Mouse (Mus musculus): ENCODE results near the gene Birc2.

Gene Birc2

DNA sequence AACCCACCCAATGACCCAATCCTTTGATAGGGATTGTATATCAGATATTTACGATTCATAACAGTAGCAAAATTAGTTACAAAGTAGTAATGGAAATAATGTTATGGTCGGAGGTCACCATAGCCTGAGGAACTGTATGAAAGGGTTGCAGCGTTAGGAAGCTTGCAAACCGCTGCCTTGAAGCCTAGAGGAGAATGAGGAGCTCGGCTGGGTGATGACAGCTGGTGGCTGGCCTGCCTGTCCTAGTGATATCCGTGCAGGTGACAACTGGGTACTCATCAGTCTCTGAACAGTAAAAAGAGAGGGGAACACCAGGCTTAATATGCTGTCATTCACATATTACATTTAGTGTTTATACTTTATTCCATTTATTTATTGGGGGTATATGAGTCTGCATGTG, 48.5 kb downstream of the Birc2 start:
- DNase-seq (ENCODE audit: extremely low read depth, insufficient read length, low spot score), result no peak

GRCm38 (mm10) chr9:7786086-7786485, 50.8 kb downstream of the Birc2 start:
- no peak for DNase-seq (ENCODE audit: extremely low read depth, insufficient read length, low spot score)

DNA sequence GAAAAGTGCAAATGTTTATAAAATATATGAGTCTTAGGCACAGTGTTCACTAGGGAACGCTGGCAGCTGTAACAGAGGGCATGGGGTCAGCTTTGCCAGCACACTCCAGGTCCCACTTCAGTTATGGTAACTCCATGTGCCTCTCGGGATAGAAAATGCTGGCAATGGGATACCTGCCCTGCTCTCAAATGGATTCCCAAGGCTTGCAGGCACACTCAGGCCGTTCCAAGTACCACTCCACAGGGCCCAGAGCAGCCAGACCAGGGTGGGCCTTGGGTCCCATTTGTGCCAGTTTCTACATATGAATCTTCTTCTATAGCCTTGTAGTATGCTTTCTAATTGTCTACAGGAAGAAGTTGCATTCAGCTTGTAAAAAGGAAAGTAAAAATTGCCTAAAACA, 51.5 kb downstream of the Birc2 start:
- no peak for DNase-seq (ENCODE audit: extremely low read depth, insufficient read length, low spot score)

GRCm38 (mm10) chr9:7784615-7785012, 52.2 kb downstream of the Birc2 start:
- no peak for DNase-seq (ENCODE audit: extremely low read depth, insufficient read length, low spot score)

- DNase-seq (ENCODE audit: extremely low read depth, insufficient read length, low spot score), result no peak
These were observed 52.8 kb downstream of the Birc2 start for GRCm38 (mm10) chr9:7783823-7784614.

DNA sequence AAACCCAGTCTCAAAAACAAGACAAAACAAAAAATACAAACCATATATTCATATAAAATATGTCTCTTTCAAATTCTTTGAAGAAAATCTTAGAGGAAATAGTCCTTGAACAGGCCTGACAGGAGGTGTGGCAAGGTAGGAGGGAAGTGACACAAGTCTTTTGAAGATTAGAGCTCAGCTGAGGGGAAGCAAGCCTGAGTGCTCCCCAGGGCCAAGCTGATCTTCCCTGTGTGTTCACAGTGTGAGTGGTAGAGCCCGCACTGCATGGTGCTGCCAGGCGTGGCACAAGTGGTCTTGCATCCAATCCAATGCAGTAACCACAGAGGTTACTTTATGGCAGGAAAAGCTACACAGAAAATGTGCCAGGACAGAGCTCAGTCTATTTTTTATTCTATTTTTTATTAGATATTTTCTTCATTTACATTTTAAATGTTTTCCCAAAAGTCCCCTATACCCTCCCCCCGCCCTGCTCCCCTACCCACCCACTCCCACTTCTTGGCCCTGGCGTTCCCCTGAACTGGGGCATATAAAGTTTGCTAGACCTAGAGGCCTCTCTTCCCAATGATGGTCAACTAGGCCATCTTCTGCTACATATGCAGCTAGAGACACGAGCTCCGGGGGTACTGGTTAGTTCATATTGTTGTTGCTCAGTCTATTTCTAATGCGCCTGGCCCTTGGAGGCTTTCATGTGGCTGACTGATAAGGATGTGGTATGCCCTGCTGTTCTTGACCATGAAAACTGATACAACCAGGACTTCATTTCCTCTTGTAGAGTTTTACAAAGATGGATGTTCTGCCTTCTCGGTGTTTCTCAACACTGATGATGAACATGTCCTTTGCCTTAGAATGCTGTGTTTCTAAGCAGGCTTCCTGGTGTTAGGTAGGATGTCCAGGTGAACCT, 56.4 kb downstream of the Birc2 start:
- no peak for DNase-seq (ENCODE audit: extremely low read depth, insufficient read length, low spot score)

GRCm38 (mm10) chr9:7779786-7780185, 57.1 kb downstream of the Birc2 start:
- no peak for DNase-seq (ENCODE audit: extremely low read depth, insufficient read length, low spot score)

- no peak for DNase-seq (ENCODE audit: extremely low read depth, insufficient read length, low spot score)
These were observed 58.1 kb downstream of the Birc2 start for GRCm38 (mm10) chr9:7778771-7779170.

DNA sequence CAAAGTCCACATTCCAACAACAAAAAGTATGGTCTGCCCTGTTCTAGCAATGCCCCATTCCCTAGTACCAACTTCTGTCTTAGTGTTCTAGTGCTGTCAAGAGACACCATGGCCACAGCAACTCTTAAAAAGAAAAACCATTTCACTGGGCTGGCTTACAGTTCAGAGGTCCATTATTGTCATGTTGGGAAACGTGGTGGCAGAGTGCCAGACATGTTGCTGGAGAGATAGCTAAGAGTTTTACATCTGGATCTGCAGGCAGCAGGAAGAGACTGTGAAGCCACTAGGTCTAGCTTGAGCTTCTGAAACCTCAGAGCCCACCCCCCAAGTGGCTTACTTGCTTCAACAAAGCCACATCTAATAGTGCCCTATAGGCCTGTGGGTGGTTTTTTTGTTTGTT, 59.2 kb downstream of the Birc2 start:
- no peak for DNase-seq (ENCODE audit: extremely low read depth, insufficient read length, low spot score)

DNA sequence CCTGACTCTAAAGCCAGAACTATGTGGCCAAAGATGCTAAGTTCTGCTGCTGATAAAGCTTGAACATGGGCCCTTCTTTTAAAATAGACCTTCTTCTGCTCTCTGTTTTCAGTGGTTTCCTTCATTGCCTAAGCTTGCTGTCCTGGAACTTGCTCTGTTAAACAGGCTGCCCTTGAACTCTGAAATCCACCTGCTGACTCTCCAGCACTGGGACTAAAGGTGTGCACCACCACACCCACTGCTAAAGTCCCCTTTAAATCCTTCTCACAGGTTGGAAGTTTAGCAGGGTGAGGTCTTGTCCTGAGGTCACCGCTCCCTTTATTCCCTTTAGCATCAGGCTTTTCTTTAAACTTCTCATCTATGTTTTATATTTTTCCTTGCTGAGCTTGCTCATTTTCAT, 59.9 kb downstream of the Birc2 start:
- no peak for DNase-seq (ENCODE audit: extremely low read depth, insufficient read length, low spot score)

- no peak for DNase-seq (ENCODE audit: extremely low read depth, insufficient read length, low spot score)
These were observed 60.9 kb downstream of the Birc2 start for GRCm38 (mm10) chr9:7775986-7776385.

DNA sequence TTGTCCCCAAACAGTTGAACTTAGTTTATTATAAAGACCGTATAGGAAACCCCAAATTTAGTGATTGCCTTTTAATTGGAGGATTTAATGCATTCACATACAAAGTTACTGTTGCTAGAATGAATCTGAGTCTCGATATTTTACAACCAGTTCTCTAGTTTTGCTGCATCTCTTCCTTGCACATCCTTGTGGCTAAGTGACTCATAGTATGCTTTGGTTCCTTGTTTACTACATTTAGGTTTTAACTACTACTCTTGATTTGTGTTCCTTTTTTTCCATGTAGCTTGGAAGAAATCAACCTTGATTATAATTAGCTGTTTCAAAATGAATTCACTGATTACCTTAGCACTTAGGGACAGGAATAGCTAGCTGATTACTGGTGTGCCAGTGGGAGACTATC, 61.9 kb downstream of the Birc2 start:
- DNase-seq (ENCODE audit: extremely low read depth, insufficient read length, low spot score), result no peak

- no peak for DNase-seq (ENCODE audit: extremely low read depth, insufficient read length, low spot score)
These were observed 62.3 kb downstream of the Birc2 start for GRCm38 (mm10) chr9:7774538-7774937.

- no peak for DNase-seq (ENCODE audit: extremely low read depth, insufficient read length, low spot score)
These were observed 63.2 kb downstream of the Birc2 start for GRCm38 (mm10) chr9:7773686-7774085.

- no peak for DNase-seq (ENCODE audit: extremely low read depth, insufficient read length, low spot score)
These were observed 64.0 kb downstream of the Birc2 start for GRCm38 (mm10) chr9:7772773-7773454.

DNA sequence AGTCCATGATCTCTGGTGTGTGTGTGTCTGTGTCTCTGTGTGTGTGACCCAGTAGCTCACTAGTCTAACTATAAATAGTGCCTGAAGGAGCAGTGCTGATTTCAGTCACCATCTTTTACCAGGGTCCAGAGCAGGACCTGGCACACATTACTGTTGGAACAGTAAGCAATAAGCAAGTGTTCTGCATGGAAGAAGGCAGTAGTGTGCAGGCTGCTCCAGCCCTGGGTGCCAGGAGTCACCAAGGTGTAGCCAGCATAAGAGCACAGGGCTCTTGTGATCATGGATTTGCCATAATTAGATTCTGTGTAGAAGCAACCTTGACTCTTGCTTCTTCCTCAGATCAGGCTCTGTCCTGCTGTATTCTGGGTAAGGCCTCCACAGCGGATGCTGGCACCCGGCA, 64.5 kb downstream of the Birc2 start:
- no peak for DNase-seq (ENCODE audit: extremely low read depth, insufficient read length, low spot score)

GRCm38 (mm10) chr9:7769491-7769890, 67.4 kb downstream of the Birc2 start:
- no peak for DNase-seq (ENCODE audit: extremely low read depth, insufficient read length, low spot score)

DNA sequence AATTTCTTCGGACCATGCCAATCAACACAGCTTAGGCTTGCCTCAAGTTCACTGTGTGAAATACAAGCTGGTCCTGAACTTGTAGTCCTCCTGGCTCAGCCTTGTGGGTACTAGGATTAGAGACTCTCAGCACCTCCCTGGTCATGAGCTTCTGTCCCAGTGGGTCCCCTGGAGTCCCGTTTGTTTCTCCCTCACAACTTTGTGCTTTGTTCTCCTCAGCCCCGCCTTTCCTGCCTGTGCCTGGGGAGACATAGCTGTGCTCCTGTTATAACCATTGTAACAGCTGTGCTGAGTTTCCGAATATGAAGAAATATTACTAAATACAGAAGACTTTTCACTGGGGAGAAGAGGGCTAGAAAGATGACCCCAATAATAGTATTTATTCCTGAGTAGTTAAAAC, 67.8 kb downstream of the Birc2 start:
- no peak for DNase-seq (ENCODE audit: extremely low read depth, insufficient read length, low spot score)
